Mouse (Mus musculus): ENCODE measurements around the gene Atf7ip.
"Not testable (repeated sequence)": the region's sequence is repeated elsewhere in the genome, so short reads cannot be mapped to it uniquely, and the experiment has no call there.

The Atf7ip gene

GRCm38 (mm10) chr6:136505867-136506266, at the start of gene Atf7ip:
Gene Atf7ip (plus strand): TSS chr6:136506167.
- DNase-seq (ENCODE audit: low read depth), result not testable (repeated sequence)

- no peak for DNase-seq (ENCODE audit: low read depth)
Observed at GRCm38 (mm10) chr6:136456302-136456701, 49.7 kb upstream of the Atf7ip start.

GRCm38 (mm10) chr6:136459156-136459555, 46.8 kb upstream of the Atf7ip start:
- DNase-seq (ENCODE audit: low read depth), result no peak

- no peak for DNase-seq (ENCODE audit: low read depth)
Observed at GRCm38 (mm10) chr6:136463491-136463890, 42.5 kb upstream of the Atf7ip start.

GRCm38 (mm10) chr6:136464121-136464621, 41.8 kb upstream of the Atf7ip start:
- no peak for DNase-seq (ENCODE audit: low read depth)

- no peak for DNase-seq (ENCODE audit: low read depth)
Observed at GRCm38 (mm10) chr6:136465021-136465420, 40.9 kb upstream of the Atf7ip start.

- DNase-seq (ENCODE audit: low read depth), result peak; percentile 65
Observed at GRCm38 (mm10) chr6:136465959-136466381, 40.0 kb upstream of the Atf7ip start.

- peak; percentile 90 for DNase-seq (ENCODE audit: low read depth)
Observed at GRCm38 (mm10) chr6:136466956-136467750, 38.8 kb upstream of the Atf7ip start.

GRCm38 (mm10) chr6:136467837-136468236, 38.1 kb upstream of the Atf7ip start:
- DNase-seq (ENCODE audit: low read depth), result no peak

GRCm38 (mm10) chr6:136468401-136468912, 37.5 kb upstream of the Atf7ip start:
- peak; percentile 98 for DNase-seq (ENCODE audit: low read depth)

GRCm38 (mm10) chr6:136468974-136469792, 36.8 kb upstream of the Atf7ip start:
- DNase-seq (ENCODE audit: low read depth), result no peak

GRCm38 (mm10) chr6:136469807-136470206, 36.2 kb upstream of the Atf7ip start:
- no peak for DNase-seq (ENCODE audit: low read depth)

GRCm38 (mm10) chr6:136470321-136471230, 35.4 kb upstream of the Atf7ip start:
- DNase-seq (ENCODE audit: low read depth), result peak; percentile 51

- DNase-seq (ENCODE audit: low read depth), result peak; percentile 44
Observed at GRCm38 (mm10) chr6:136471601-136472000, 34.4 kb upstream of the Atf7ip start.

- DNase-seq (ENCODE audit: low read depth), result peak; percentile 75
Observed at GRCm38 (mm10) chr6:136472779-136473178, 33.2 kb upstream of the Atf7ip start.

GRCm38 (mm10) chr6:136473472-136474129, 32.4 kb upstream of the Atf7ip start:
- DNase-seq (ENCODE audit: low read depth), result peak; percentile 44

GRCm38 (mm10) chr6:136475171-136475860, 30.7 kb upstream of the Atf7ip start:
- no peak for DNase-seq (ENCODE audit: low read depth)

- no peak for DNase-seq (ENCODE audit: low read depth)
Observed at GRCm38 (mm10) chr6:136477878-136478277, 28.1 kb upstream of the Atf7ip start.

GRCm38 (mm10) chr6:136483531-136483930, 22.4 kb upstream of the Atf7ip start:
- DNase-seq (ENCODE audit: low read depth), result no peak

GRCm38 (mm10) chr6:136484093-136484492, 21.9 kb upstream of the Atf7ip start:
- DNase-seq (ENCODE audit: low read depth), result no peak
